Mouse (Mus musculus): Measurements from ENCODE around the gene Sec24d. TPM values are rescaled to one million over a fixed set of nuclear protein-coding genes. Genes with fewer than 3 reads are reported as not detected.

The Sec24d gene
- 93.5 and 106 TPM in 2 replicates for total RNA-seq (2021)
- long read RNA-seq, experiment 1, transcript Sec24d-201 (23 exons, 3,903 nt), result major isoform, 54 of 101 reads
- long read RNA-seq, experiment 1, partial matches to known transcripts, result 35 of 101 reads
- long read RNA-seq, experiment 1, other reads (novel, unspliced or antisense), result 10 of 101 reads
- long read RNA-seq, experiment 2, transcript Sec24d-201 (23 exons, 3,903 nt), result major isoform, 37 of 59 reads
- long read RNA-seq, experiment 2, partial matches to known transcripts, result 13 of 59 reads
- long read RNA-seq, experiment 2, other reads (novel, unspliced or antisense), result 8 of 59 reads

GRCm38 (mm10) chr3:123266753-123267651 is at the start of gene Sec24d:
Gene Sec24d (plus strand): TSS chr3:123267455.
- peak; percentile 91 for DNase-seq

DNA sequence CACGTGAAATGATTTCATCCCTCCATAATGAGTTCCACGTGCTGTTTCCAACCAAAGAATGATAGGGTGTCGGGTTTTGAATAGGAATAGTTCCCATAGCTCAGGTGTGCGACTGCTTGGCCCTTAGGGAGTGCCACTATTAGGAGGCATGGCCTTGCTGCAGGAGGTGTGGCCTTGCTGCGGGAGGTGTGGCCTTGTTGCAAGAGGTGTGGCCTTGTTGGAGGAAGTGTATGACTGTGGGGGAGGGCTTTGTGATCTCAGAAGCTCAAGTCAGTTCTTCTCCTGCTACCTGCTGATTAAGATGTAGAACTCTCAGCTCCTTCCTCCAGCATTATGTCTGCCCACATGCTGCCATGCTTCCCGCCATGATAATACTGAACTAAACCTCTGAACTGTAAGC is 48.6 kb upstream of the Sec24d start:
- no peak for DNase-seq

- DNase-seq, result no peak
These were observed 40.0 kb upstream of the Sec24d start for GRCm38 (mm10) chr3:123227276-123227675.

- no peak for DNase-seq
These were observed 35.6 kb upstream of the Sec24d start for GRCm38 (mm10) chr3:123231639-123232038.

- DNase-seq, result peak; percentile 59
These were observed 32.9 kb upstream of the Sec24d start for GRCm38 (mm10) chr3:123234191-123234836.

- DNase-seq, result no peak
These were observed 31.8 kb upstream of the Sec24d start for GRCm38 (mm10) chr3:123235495-123235894.

DNA sequence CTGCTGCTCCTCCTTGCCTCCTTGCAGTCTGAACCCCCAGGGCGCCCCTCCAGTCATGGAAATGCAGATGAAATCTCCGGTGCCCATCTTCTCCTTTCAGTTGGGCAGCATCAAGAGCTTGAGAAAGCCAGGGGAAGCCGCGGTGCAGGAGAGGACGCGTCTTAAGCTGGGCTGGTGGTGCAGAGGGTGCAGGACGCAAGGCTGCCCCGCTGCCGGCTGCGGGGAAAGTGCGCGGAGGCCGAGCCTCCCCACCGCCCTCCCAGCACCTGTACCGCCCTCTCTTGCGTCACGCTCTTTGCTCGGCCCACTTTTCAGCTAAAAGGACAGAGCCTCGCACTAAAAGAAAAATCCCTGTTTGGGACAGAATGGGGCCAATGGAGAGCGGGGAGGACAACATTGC is 31.3 kb upstream of the Sec24d start, which contains the start of gene Synpo2:
Synpo2 (minus strand) TSS at position 229 of the 400 bp plus-strand sequence.
- peak; percentile 81 for DNase-seq

DNA sequence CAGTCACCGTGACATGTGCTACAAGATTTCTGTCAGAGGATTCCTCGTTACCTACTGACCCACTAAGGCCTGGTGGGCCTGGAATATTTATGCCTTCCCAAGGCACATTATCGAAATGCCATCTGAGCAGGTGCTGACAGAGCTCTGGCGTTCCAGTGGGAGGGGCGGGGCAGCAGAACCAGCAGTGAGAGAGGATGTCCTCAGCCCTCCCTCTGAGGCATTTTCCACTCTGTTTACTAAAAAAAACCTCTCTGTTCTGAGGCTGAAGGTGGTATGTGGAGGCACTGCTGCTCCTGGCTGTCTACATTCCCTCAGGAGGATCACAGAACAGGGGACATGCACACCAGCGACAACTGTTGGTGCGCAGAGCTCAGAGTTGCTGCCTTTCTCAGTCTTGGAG is 30.2 kb upstream of the Sec24d start:
- DNase-seq, result no peak

DNA sequence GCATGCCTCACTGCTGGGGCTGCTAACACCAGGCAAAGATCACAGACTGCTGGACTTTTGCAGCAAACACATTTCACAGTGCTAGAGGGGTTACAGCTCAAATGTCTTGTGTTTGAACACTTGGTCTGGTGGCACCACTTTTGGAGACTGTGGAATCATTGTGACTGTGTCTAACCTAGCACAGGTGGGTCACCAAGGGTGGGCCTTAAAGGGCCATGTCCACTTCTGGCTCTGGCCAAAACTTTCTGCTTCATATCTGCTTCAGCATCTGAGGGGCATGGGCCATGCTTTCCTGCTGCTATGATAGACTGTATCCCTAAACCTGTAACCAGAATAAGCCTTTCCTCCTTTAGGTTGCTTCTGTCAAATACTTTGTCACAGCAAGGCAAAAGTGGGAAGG is 29.8 kb upstream of the Sec24d start:
- DNase-seq, result no peak

- DNase-seq, result peak; percentile 43
These were observed 22.9 kb upstream of the Sec24d start for GRCm38 (mm10) chr3:123244376-123244775.

DNA sequence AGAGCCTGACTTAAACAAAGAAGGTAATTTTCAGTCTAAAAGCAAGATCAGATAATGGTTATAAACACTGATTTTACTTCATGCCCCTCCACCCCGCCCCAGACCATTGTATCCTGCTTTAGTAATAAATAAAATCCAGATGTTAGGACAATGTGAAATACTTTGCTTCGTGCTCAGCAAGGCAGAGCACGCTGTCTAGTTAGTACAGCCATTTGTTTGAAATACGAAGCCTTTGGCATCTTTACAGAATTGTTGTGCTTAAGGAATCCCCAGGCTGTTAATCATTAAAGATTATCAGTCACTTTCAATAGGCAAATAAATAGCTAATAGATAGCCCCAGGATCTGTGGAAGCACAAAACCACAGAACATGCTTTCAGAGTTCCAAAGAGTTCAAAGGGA is 21.6 kb upstream of the Sec24d start:
- DNase-seq, result no peak

- DNase-seq, result no peak
These were observed 10.8 kb upstream of the Sec24d start for GRCm38 (mm10) chr3:123256181-123257101.

DNA sequence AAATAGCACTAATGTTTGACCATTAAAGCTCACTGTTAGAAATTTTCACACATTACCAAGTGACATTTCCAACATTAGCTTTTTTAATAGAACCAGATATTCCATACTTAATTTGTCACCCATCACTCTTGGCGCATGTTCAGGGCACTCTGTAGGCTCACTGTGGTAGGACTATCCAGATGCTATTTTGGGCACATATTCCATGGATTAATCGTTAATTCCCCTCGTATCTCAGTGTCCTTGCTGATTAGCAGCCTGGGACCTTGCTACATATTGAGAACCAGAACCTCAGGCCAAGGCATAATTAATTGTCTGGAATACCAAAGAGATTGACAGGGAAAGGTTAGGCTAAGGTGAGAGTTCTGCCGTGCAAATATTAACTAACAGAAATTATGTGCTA is 8.5 kb upstream of the Sec24d start:
- no peak for DNase-seq

GRCm38 (mm10) chr3:123264706-123265105 is 2.5 kb upstream of the Sec24d start:
- no peak for DNase-seq

DNA sequence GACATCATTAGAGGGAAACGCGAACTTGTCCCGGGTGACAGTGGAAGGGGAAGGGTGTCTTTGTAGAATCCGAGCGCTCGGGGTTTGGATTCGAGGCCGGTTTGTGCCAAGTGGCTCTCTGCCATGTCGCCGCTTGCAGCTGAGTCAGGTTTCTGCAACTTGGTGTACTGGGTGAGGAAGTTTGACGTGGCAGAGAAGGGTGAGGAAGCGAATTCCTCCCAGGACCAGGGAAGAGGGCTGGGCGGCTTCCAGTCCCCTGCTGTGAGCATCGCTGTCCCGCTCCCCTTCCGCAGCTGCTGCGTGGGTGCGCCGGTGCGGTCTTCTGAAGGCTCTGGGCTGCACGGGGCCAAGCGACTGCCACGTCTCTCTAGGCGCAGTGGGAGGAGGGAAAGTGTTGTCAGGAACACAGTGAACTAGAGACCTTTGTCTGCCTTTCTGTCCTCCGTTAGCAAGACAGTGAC is 516 bp downstream of the Sec24d start:
- DNase-seq, result peak; percentile 79

DNA sequence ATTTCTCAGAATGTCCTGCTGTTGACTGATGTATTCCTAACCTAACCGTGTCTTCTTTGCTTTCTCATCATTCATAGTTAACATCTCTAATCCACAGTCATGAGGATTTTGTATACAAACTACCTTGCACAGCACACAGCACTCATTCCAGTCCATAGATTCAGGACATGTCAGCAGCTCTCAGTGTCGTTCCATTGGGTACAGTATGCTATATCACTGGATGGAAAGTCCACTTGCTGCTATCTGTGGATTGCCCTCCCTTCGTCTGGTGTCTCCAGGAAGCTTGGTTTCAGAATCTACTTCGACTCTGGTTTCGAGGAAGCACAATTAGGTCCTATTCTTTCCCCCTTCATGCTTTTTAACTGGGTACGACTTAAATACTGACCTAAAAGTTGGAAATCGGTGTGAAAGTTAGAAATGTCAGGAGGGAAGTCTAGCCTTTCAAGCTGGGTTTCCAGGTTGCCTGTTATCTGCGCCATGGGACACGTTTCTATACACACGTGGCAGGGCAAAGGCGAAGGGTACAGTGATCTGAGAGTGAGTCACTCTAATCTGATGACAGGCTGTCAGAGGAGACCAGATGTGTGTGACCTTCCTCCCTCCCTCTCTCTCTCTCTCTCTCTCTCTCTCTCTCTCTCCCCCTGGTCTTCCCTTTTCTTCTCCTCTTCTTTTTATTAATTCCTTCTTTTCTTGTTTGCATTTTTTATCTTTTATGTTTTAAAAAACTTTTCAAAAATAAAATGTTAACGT is 15.8 kb downstream of the Sec24d start:
- DNase-seq, result peak; percentile 65

DNA sequence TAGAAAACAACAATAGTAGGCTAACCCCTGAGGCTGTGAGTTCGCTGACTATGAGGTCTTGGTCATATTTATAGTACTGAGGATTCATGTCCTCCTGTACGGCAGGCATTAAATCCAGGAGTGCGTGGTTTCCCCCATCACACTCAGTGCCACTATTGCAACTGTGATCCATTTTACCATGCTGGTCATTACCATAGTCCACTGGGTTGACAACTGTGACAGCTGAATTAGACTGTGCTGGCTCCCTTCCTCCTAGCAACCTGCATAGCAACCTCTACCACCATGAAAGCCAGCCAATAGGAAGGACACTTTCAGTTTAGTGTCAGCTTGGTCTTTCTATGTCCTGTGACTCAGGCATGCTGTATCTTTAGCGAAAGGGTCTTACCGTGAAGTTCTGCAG is 17.0 kb downstream of the Sec24d start:
- DNase-seq, result no peak

DNA sequence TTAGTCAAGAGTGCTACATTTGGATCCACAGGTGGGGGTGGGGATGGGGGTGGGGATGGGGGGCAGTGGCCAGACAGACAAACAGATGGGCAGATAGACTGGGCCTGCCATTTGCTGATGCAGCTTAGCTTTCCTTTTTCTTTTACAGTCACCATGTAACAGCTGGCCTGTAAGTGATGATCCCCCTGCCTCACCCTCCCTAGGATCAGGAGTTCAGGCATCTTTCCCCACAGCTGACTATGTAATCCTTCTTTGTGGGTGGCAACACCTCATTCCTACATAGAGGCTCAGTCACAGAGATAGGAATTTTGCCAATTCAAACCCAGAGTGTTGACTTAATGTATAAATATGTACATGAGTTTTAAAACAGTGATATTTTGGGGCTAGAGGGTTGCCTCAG is 18.4 kb downstream of the Sec24d start:
- DNase-seq, result no peak

DNA sequence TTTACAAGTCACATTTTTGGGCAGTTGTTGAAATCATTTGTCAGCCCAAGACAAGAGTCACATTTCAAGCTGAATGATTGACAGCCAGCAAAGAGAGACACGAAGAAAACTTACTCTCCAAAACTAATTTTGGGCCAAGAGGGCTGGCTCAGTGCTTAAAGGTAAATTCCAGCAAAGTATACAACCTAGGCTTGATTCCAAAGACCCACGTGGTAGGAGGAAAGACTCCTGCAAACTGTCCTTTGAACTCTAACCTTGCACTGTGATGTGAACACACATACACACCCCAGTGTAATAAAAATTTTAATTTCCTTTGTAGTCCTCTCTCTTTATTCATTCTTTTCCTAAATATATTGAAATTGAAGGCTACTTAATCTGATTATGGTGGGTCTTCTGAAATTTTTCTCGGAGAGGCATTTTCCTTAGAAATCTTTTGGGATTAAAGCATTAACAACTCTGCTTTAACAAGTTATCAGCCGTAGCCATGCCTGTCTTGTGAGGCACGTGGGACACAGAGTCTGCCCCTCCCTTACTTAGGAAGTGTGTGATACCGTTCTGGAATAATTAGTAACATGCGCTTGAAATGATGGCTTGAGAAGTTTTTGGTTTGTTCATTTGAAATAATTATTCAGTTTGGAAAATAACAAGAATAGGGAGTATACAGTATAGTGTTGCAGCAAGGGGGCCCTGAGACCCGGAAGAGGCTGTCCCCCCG is 21.8 kb downstream of the Sec24d start:
- no peak for DNase-seq

DNA sequence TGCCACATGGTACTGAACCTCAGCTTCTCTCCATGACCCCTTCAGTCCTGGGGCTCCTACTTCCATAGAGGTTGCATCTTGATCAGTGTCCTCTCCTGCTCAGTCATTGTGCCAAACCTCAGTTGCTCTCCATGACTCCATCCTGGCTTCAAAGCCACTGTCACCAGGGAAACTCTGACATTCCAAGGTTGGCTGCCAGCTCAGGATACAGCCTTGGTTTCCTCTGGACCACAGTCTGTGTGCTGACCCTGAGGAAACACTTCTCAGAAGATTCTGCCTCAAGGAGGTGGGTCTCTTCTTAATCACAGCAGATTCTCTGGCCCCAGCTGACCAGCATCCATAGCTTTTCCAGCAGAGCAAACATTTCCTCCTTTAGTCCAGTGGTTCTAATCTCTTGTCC is 24.4 kb downstream of the Sec24d start:
- DNase-seq, result peak; percentile 32
